Mouse (Mus musculus): Measurements from ENCODE around the gene Zfp667. TPM values are rescaled to one million over a fixed set of nuclear protein-coding genes. Genes with fewer than 3 reads are reported as not detected.
"Not testable (repeated sequence)": the region's sequence is repeated elsewhere in the genome, so short reads cannot be mapped to it uniquely, and the experiment has no call there.

The Zfp667 gene
- 3.4 and 4.6 TPM in 2 replicates for polyA plus RNA-seq (2012; ENCODE audit: insufficient read depth, insufficient read length, missing spikeins)

GRCm38 (mm10) chr7:6285842-6286705 is at the start of gene Zfp667:
TSS of gene Zfp667 (plus strand) at chr7:6286579.
- Histone ChIP-seq H3K27ac (replicated peaks; ENCODE audit: low read depth, low read length) (peak within 1 kb of the TSS; percentile 69), H3K4me1 (ENCODE audit: control insufficient read depth, insufficient read depth, insufficient read length, low read length) (no peaks in the 10 kb centered on the region), H3K4me3 (ENCODE audit: insufficient read depth, low read depth, low read length) (peak within 1 kb of the TSS; percentile 81)

- Histone ChIP-seq H3K27ac (replicated peaks; ENCODE audit: low read depth, low read length) (no peak overlapping the region), H3K4me1 (ENCODE audit: control insufficient read depth, insufficient read depth, insufficient read length, low read length) (no peaks in the 10 kb centered on the region), H3K4me3 (ENCODE audit: insufficient read depth, low read depth, low read length) (no peak overlapping the region)
Observed at GRCm38 (mm10) chr7:6239787-6240186, 46.6 kb upstream of the Zfp667 start.

- H3K4me1 ChIP-seq (ENCODE audit: control insufficient read depth, insufficient read depth, insufficient read length, low read length); H3K4me3 ChIP-seq (ENCODE audit: insufficient read depth, low read depth, low read length); H3K27ac ChIP-seq (replicated peaks; ENCODE audit: low read depth, low read length): not testable (repeated sequence)
Observed at GRCm38 (mm10) chr7:6240841-6241425, 45.4 kb upstream of the Zfp667 start.

DNA sequence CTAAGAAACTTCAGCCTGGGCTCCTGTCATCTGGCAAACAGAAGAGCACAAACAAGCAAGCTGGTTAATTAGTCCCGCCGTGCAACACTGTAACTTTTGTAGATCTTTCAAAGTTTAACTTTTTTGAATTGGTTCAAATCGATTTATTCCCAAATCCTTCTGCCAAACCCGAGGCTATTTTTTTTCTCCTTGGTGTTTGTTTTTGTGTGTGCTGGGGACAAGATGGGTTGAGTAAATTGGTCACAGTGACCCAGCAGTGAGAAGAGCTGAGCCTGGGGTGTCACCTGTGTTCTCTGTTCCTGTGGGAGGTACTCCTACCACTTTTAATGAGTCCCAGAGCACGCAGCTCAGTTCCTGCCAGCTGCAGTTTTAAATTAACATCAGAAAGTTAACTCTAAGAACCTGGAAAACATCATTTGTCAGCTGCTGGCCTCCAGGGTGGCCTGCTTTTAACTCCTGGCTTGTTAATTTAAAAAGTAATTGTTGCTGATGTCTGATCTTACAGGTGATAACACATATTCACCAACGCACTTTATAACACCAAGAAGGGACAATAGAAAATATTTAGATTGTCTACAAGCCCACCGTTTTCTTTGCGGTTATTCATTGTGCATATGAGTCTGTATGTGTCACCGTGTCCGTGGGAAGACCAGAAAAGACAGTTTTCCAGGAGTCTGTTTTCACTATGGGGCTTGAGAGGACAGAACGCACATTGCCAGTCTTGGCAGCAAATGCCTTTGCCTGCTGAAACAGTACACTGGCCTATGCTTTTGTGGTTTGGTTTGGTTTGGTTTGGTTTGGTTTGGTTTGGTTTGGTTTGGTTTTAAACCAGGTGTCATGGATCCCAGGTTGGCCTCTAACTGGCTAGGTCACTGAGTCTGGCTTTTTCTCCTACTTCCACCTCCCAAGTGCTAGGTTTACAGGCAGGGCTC is 41.8 kb upstream of the Zfp667 start:
- no peak overlapping the region for H3K27ac ChIP-seq (replicated peaks; ENCODE audit: low read depth, low read length)
- no peaks in the 10 kb centered on the region for H3K4me1 ChIP-seq (ENCODE audit: control insufficient read depth, insufficient read depth, insufficient read length, low read length)
- H3K4me3 ChIP-seq (ENCODE audit: insufficient read depth, low read depth, low read length), result no peak overlapping the region

DNA sequence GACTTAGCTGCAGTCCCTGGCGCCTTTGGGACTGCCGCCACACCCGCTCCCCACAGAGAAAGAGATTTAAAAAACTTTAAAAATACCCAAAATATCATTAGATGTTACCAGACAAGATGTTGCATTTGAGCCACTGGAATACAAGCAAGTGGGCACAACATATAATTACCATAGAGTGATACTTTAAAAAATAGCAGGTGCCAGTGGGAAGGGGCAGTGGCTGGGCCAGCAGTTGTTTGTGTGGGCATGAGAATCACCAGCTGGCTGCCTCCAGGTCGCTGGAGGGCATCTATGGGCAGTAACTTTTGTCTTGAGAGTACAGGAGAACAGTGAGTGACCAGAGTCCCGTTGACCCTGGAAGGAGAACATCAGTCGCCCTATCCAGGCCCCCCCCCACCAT is 34.0 kb upstream of the Zfp667 start, which contains the start of gene Epp13:
TSS of gene Epp13 (plus strand) at position 301 of the 400 bp plus-strand sequence.
- no peaks in the 10 kb centered on the region for H3K4me1 ChIP-seq (ENCODE audit: control insufficient read depth, insufficient read depth, insufficient read length, low read length)
- no peak within 1 kb of the TSS for H3K4me3 ChIP-seq (ENCODE audit: insufficient read depth, low read depth, low read length)
- no peak within 1 kb of the TSS for H3K27ac ChIP-seq (replicated peaks; ENCODE audit: low read depth, low read length)

- no peak overlapping the region for H3K27ac ChIP-seq (replicated peaks; ENCODE audit: low read depth, low read length)
Observed at GRCm38 (mm10) chr7:6254451-6254850, 31.9 kb upstream of the Zfp667 start.

DNA sequence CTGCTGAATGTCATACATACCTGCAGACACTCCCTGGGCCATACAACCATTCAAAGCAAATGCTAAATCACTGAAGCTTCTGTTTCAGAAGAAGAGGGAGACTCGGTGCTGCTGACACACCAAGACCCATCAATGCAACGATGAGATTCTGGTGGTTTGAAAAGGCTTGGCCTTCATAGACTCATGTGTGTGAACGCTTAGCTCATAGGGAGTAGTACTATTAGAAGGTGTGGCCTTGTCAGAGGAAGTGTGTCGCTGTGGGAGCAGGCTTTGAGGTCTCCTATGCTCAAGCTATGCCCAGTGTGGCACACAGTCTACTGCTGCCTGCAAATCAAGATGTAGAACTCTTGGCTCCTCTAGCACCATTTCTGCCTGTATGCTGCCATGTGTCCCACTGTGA is 29.0 kb upstream of the Zfp667 start:
- Histone ChIP-seq H3K4me1 (ENCODE audit: control insufficient read depth, insufficient read depth, insufficient read length, low read length) (no peaks in the 10 kb centered on the region), H3K27ac (replicated peaks; ENCODE audit: low read depth, low read length) (no peak overlapping the region), H3K4me3 (ENCODE audit: insufficient read depth, low read depth, low read length) (no peak overlapping the region)

More at GRCm38 (mm10) chr7:6254451-6254850, 31.9 kb upstream of the Zfp667 start:
- H3K4me1 ChIP-seq (ENCODE audit: control insufficient read depth, insufficient read depth, insufficient read length, low read length), result no peaks in the 10 kb centered on the region
- H3K4me3 ChIP-seq (ENCODE audit: insufficient read depth, low read depth, low read length), result no peak overlapping the region

GRCm38 (mm10) chr7:6258232-6259220 is 27.9 kb upstream of the Zfp667 start:
- no peaks in the 10 kb centered on the region for H3K4me1 ChIP-seq (ENCODE audit: control insufficient read depth, insufficient read depth, insufficient read length, low read length)
- H3K4me3 ChIP-seq (ENCODE audit: insufficient read depth, low read depth, low read length), result no peak overlapping the region
- no peak overlapping the region for H3K27ac ChIP-seq (replicated peaks; ENCODE audit: low read depth, low read length)

DNA sequence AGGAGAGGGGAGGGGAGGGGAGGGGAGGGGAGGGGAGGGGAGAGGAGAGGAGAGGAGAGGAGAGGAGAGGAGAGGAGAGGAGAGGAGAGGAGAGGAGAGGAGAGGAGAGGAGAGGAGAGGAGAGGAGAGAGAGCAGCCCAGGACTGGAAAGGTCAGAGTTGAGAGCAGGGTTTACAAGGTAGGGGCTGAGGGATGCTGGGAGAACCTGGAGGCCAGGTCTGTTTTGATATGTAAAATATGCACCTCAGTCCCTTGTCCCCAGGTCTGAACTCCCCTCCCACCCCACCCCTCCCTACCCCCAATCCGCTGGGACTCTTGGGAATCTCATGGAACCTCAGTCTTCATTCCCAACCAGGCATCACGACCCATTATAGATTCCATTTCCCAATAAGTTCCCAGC is 26.4 kb upstream of the Zfp667 start:
- H3K27ac ChIP-seq (replicated peaks; ENCODE audit: low read depth, low read length); H3K4me3 ChIP-seq (ENCODE audit: insufficient read depth, low read depth, low read length); H3K4me1 ChIP-seq (ENCODE audit: control insufficient read depth, insufficient read depth, insufficient read length, low read length): not testable (repeated sequence)

DNA sequence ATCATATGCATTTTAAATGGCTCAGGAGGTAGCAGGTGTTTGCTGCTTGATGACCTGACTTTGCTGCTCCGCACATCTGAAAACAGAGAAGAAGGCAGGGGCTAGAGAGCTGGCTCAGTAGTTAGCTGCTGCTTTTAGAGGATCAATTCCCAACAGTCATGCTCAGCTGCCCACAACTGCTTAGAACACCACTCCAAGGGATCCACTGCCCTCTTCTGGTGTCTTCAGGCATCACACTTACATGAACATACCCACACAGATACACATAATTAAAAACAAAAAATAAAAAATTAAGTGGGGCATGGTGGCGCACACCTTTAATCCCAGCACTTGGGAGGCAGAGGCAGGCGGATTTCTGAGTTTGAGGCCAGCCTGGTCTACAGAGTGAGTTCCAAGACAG is 24.3 kb upstream of the Zfp667 start:
- Histone ChIP-seq H3K4me3 (ENCODE audit: insufficient read depth, low read depth, low read length) (no peak overlapping the region), H3K27ac (replicated peaks; ENCODE audit: low read depth, low read length) (no peak overlapping the region), H3K4me1 (ENCODE audit: control insufficient read depth, insufficient read depth, insufficient read length, low read length) (no peaks in the 10 kb centered on the region)

DNA sequence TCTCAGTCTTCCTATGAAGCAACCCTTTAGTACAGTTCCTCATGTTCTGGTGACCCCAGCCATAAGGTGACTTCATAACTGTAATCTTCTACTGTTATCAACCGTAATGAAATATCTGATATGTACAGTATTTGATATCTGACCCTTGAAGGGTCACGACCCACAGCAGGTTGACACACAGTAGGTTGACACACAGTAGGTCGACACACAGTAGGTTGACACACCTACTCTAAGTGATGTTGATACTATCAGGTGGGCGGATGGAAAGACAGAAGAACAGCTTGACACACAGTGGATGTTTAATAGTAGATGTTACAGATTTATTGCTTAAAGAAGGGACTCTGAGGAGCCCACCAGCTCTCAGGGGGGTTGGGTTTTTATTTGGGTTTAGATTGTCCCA is 23.4 kb upstream of the Zfp667 start:
- Histone ChIP-seq H3K4me1 (ENCODE audit: control insufficient read depth, insufficient read depth, insufficient read length, low read length) (no peaks in the 10 kb centered on the region), H3K27ac (replicated peaks; ENCODE audit: low read depth, low read length) (no peak overlapping the region), H3K4me3 (ENCODE audit: insufficient read depth, low read depth, low read length) (no peak overlapping the region)

- H3K4me3 ChIP-seq (ENCODE audit: insufficient read depth, low read depth, low read length), result no peak overlapping the region
- no peaks in the 10 kb centered on the region for H3K4me1 ChIP-seq (ENCODE audit: control insufficient read depth, insufficient read depth, insufficient read length, low read length)
- H3K27ac ChIP-seq (replicated peaks; ENCODE audit: low read depth, low read length), result no peak overlapping the region
Observed at GRCm38 (mm10) chr7:6265695-6266094, 20.7 kb upstream of the Zfp667 start.

GRCm38 (mm10) chr7:6277906-6278305 is 8.5 kb upstream of the Zfp667 start:
- Histone ChIP-seq H3K4me3 (ENCODE audit: insufficient read depth, low read depth, low read length) (no peak overlapping the region), H3K4me1 (ENCODE audit: control insufficient read depth, insufficient read depth, insufficient read length, low read length) (no peaks in the 10 kb centered on the region), H3K27ac (replicated peaks; ENCODE audit: low read depth, low read length) (no peak overlapping the region)

- Histone ChIP-seq H3K4me3 (ENCODE audit: insufficient read depth, low read depth, low read length) (no peak overlapping the region), H3K27ac (replicated peaks; ENCODE audit: low read depth, low read length) (no peak overlapping the region), H3K4me1 (ENCODE audit: control insufficient read depth, insufficient read depth, insufficient read length, low read length) (no peaks in the 10 kb centered on the region)
Observed at GRCm38 (mm10) chr7:6282749-6283148, 3.6 kb upstream of the Zfp667 start.

All from brown adipose tissue, adult 24 weeks (tissue).